Mouse (Mus musculus): ENCODE data around the gene Rdh13. TPM values are rescaled to one million over a fixed set of nuclear protein-coding genes. Genes with fewer than 3 reads are reported as not detected.

Rdh13 gene
- polyA plus RNA-seq, 1 experiment, result 17.7 TPM

DNA sequence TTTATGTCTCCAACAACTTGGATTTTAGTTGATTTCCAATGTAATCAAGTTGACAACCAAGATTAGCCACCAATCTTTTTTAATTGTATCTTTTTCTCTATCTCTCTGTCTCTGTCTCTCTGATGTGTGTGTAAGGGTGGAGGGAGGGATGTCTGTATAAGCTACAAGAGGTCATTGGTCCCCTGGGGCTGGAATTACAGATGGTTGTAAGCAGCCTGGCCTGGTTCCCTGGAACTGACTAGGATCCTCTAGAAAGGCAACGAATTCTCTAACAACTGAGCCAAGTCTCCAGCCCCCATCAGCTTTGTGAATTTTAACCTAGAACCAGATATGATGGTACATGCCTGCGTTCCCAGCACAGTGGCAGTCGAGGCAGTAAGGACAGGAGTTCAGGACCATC lies 22.4 kb upstream of the Rdh13 start:
- H3K9ac ChIP-seq (ENCODE audit: low read depth, poor library complexity, severe bottlenecking), result no peak overlapping the region
- H3K36me3 ChIP-seq (ENCODE audit: control insufficient read depth, insufficient read depth, low read length, poor library complexity, severe bottlenecking), result no peaks in the 10 kb centered on the region
- TF ChIP-seq EP300 (IDR thresholded peaks at IDR 0.05; ENCODE audit: insufficient read depth, low read depth, low read length) (no peak), CTCF (IDR thresholded peaks at IDR 0.05; ENCODE audit: low read depth, low read length) (no peak), POLR2A (IDR thresholded peaks at IDR 0.05; ENCODE audit: insufficient read depth, low read length) (no peak)
- no peaks in the 10 kb centered on the region for H3K27me3 ChIP-seq (ENCODE audit: control insufficient read depth, insufficient read depth, low read length, poor library complexity, severe bottlenecking)
- H3K4me3 ChIP-seq (ENCODE audit: low read depth, low read length), result no peak overlapping the region
- no peaks in the 10 kb centered on the region for H3K9me3 ChIP-seq (replicated peaks; ENCODE audit: control insufficient read depth, insufficient read depth, low read length, poor library complexity, severe bottlenecking)
- peaks cover 3% of the 10 kb centered on the region for H3K4me1 ChIP-seq (ENCODE audit: control insufficient read depth, insufficient read depth, low read length)
- H3K27ac ChIP-seq (ENCODE audit: insufficient read depth, low read length), result no peak overlapping the region

- TF ChIP-seq POLR2A (IDR thresholded peaks at IDR 0.05; ENCODE audit: insufficient read depth, low read length) (no peak), EP300 (IDR thresholded peaks at IDR 0.05; ENCODE audit: insufficient read depth, low read depth, low read length) (no peak), CTCF (IDR thresholded peaks at IDR 0.05; ENCODE audit: low read depth, low read length) (no peak)
- Histone ChIP-seq H3K4me1 (ENCODE audit: control insufficient read depth, insufficient read depth, low read length) (peaks cover 3% of the 10 kb centered on the region), H3K27ac (ENCODE audit: insufficient read depth, low read length) (no peak overlapping the region), H3K9ac (ENCODE audit: low read depth, poor library complexity, severe bottlenecking) (no peak overlapping the region), H3K9me3 (replicated peaks; ENCODE audit: control insufficient read depth, insufficient read depth, low read length, poor library complexity, severe bottlenecking) (no peaks in the 10 kb centered on the region), H3K36me3 (ENCODE audit: control insufficient read depth, insufficient read depth, low read length, poor library complexity, severe bottlenecking) (no peaks in the 10 kb centered on the region), H3K4me3 (ENCODE audit: low read depth, low read length) (no peak overlapping the region), H3K27me3 (ENCODE audit: control insufficient read depth, insufficient read depth, low read length, poor library complexity, severe bottlenecking) (no peaks in the 10 kb centered on the region)
Observed at GRCm38 (mm10) chr7:4464194-4464824, 18.9 kb upstream of the Rdh13 start.

- Histone ChIP-seq H3K4me3 (ENCODE audit: low read depth, low read length) (peak within 1 kb of the TSS; percentile 39), H3K9ac (ENCODE audit: low read depth, poor library complexity, severe bottlenecking) (peak within 1 kb of the TSS; percentile 93), H3K27me3 (ENCODE audit: control insufficient read depth, insufficient read depth, low read length, poor library complexity, severe bottlenecking) (no peaks in the 10 kb centered on the region), H3K4me1 (ENCODE audit: control insufficient read depth, insufficient read depth, low read length) (peaks cover 3% of the 10 kb centered on the region), H3K9me3 (replicated peaks; ENCODE audit: control insufficient read depth, insufficient read depth, low read length, poor library complexity, severe bottlenecking) (no peaks in the 10 kb centered on the region), H3K36me3 (ENCODE audit: control insufficient read depth, insufficient read depth, low read length, poor library complexity, severe bottlenecking) (no peaks in the 10 kb centered on the region), H3K27ac (ENCODE audit: insufficient read depth, low read length) (peak within 1 kb of the TSS; percentile 40)
- TF ChIP-seq CTCF (IDR thresholded peaks at IDR 0.05; ENCODE audit: low read depth, low read length) (no peak), EP300 (IDR thresholded peaks at IDR 0.05; ENCODE audit: insufficient read depth, low read depth, low read length) (no peak), POLR2A (IDR thresholded peaks at IDR 0.05; ENCODE audit: insufficient read depth, low read length) (no peak)
Observed at GRCm38 (mm10) chr7:4460576-4461434, 15.4 kb upstream of the Rdh13 start, which contains the start of gene Eps8l1. Gene Eps8l1 (plus strand): TSS chr7:4460674.

DNA sequence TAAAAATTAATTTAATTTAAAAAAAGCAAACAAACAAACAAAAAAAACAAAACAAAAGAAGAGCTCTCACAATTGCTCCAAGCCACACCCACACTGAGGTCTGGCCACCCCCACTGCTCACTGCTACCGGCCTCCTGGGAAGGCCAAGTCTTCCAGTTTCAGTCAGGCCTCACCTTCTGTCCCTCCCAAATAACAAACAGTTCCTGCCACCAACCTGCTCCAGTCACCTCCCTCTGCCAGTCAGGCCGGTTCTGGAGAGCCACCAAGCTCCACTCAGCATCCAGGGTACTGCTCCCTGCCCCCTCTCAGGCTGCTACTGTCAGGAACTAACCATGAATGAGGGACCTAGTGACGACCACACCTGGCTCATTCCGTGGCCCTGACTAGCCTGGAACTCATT lies 7.2 kb upstream of the Rdh13 start:
- Histone ChIP-seq H3K4me1 (ENCODE audit: control insufficient read depth, insufficient read depth, low read length) (peaks cover 4% of the 10 kb centered on the region), H3K27ac (ENCODE audit: insufficient read depth, low read length) (peak overlapping the region; percentile 26; the same call in 1 of the 2 replicates), H3K9ac (ENCODE audit: low read depth, poor library complexity, severe bottlenecking) (no peak overlapping the region), H3K9me3 (replicated peaks; ENCODE audit: control insufficient read depth, insufficient read depth, low read length, poor library complexity, severe bottlenecking) (no peaks in the 10 kb centered on the region; the same call in 1 of the 2 replicates), H3K36me3 (ENCODE audit: control insufficient read depth, insufficient read depth, low read length, poor library complexity, severe bottlenecking) (no peaks in the 10 kb centered on the region), H3K4me3 (ENCODE audit: low read depth, low read length) (no peak overlapping the region), H3K27me3 (ENCODE audit: control insufficient read depth, insufficient read depth, low read length, poor library complexity, severe bottlenecking) (no peaks in the 10 kb centered on the region)
- no peak for TF ChIP-seq EP300 (IDR thresholded peaks at IDR 0.05; ENCODE audit: insufficient read depth, low read depth, low read length)
- TF ChIP-seq CTCF (IDR thresholded peaks at IDR 0.05; ENCODE audit: low read depth, low read length), result no peak
- no peak for TF ChIP-seq POLR2A (IDR thresholded peaks at IDR 0.05; ENCODE audit: insufficient read depth, low read length)

DNA sequence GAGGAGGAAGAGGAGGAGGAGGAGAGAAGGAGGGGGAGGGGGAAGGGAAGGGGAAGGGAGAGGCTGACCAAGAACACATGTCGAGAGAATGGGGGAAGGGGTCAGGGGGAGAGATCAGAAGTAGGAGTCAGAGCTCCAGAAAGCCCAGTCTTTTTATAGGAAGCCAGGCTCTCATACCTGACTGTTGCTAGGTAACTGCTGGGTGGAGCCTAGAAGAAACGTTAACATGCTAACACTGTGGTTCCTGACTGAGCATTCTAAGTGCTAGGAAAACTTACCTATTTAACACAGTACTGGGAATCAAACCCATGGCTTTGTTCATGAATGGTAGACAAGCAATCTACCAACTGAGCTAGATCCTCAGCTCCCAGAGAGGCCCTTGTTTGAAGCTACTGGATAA lies 3.8 kb upstream of the Rdh13 start:
- Histone ChIP-seq H3K9ac (ENCODE audit: low read depth, poor library complexity, severe bottlenecking) (no peak overlapping the region), H3K4me3 (ENCODE audit: low read depth, low read length) (no peak overlapping the region), H3K4me1 (ENCODE audit: control insufficient read depth, insufficient read depth, low read length) (peaks cover 4% of the 10 kb centered on the region), H3K9me3 (replicated peaks; ENCODE audit: control insufficient read depth, insufficient read depth, low read length, poor library complexity, severe bottlenecking) (no peaks in the 10 kb centered on the region), H3K36me3 (ENCODE audit: control insufficient read depth, insufficient read depth, low read length, poor library complexity, severe bottlenecking) (no peaks in the 10 kb centered on the region), H3K27me3 (ENCODE audit: control insufficient read depth, insufficient read depth, low read length, poor library complexity, severe bottlenecking) (no peaks in the 10 kb centered on the region), H3K27ac (ENCODE audit: insufficient read depth, low read length) (no peak overlapping the region)
- TF ChIP-seq POLR2A (IDR thresholded peaks at IDR 0.05; ENCODE audit: insufficient read depth, low read length) (no peak), CTCF (IDR thresholded peaks at IDR 0.05; ENCODE audit: low read depth, low read length) (no peak), EP300 (IDR thresholded peaks at IDR 0.05; ENCODE audit: insufficient read depth, low read depth, low read length) (no peak)

DNA sequence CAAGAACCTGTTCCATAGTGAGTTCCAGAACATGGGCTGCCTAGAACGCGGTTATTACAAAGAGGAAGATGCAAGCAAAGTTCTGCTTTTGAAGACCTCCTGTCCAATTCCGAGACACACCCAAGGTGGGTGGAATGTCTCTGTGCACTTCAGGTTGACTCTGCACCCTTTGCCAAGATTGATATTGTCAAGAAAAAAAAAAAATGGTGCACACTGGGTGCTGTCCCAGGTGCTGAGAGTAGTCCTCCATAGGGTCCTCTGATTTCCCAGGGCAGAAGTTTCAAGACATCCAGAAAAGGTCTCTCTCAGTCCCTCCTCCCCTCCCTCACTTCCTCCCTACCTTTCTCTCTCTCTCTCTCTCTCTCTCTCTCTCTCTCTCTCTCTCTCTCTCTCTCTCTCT lies 3.0 kb upstream of the Rdh13 start:
- Histone ChIP-seq H3K9me3 (replicated peaks; ENCODE audit: control insufficient read depth, insufficient read depth, low read length, poor library complexity, severe bottlenecking) (no peaks in the 10 kb centered on the region), H3K9ac (ENCODE audit: low read depth, poor library complexity, severe bottlenecking) (no peak overlapping the region), H3K27ac (ENCODE audit: insufficient read depth, low read length) (no peak overlapping the region), H3K27me3 (ENCODE audit: control insufficient read depth, insufficient read depth, low read length, poor library complexity, severe bottlenecking) (no peaks in the 10 kb centered on the region), H3K36me3 (ENCODE audit: control insufficient read depth, insufficient read depth, low read length, poor library complexity, severe bottlenecking) (peaks cover 3% of the 10 kb centered on the region; the same call in 1 of the 2 replicates), H3K4me3 (ENCODE audit: low read depth, low read length) (no peak overlapping the region), H3K4me1 (ENCODE audit: control insufficient read depth, insufficient read depth, low read length) (peaks cover 4% of the 10 kb centered on the region)
- no peak for TF ChIP-seq EP300 (IDR thresholded peaks at IDR 0.05; ENCODE audit: insufficient read depth, low read depth, low read length)
- no peak for TF ChIP-seq POLR2A (IDR thresholded peaks at IDR 0.05; ENCODE audit: insufficient read depth, low read length)
- no peak for TF ChIP-seq CTCF (IDR thresholded peaks at IDR 0.05; ENCODE audit: low read depth, low read length)

All from ES-Bruce4 (cell line).